Mouse (Mus musculus) CH12.LX (cell line): ENCODE data around the gene Pgap3. TPM values are rescaled to one million over a fixed set of nuclear protein-coding genes. Genes with fewer than 3 reads are reported as not detected.

Source experiments
- DNase-seq: peaks from one replicate; pipeline ENCODE4 v3.0.0-alpha.2; 2013; ENCODE audit errors: extremely low read depth
- H3K27ac ChIP-seq: 2 replicates; pipeline ENCODE4 v1.5.1; 2012; ENCODE audit warnings: low read depth, mild to moderate bottlenecking, control low read depth, moderate library complexity; ENCODE audit not compliant: insufficient read depth
- H3K27me3 ChIP-seq: replicated peaks from 2 replicates; pipeline ENCODE3; 2012; ENCODE audit warnings: inconsistent platforms
- H3K36me3 ChIP-seq, 2 experiments: replicated peaks in 1 of 2; 2 replicates each; pipeline versions ENCODE3 to v1.6.1; 2012; ENCODE audit warnings: inconsistent platforms in 1 of 2, low read length in 1 of 2, mild to moderate bottlenecking in 1 of 2, mixed read lengths in 1 of 2, moderate library complexity in 1 of 2; ENCODE audit not compliant: control insufficient read depth in 1 of 2, insufficient read depth in 1 of 2
- H3K4me1 ChIP-seq, 2 experiments: 2 replicates each; pipeline ENCODE4 v1.6.1; 2012; ENCODE audit warnings: inconsistent platforms in 1 of 2, moderate library complexity in 1 of 2; ENCODE audit not compliant: insufficient read depth in 2 of 2, control insufficient read depth in 1 of 2
- H3K4me2 ChIP-seq: 2 replicates; pipeline ENCODE4 v1.6.1; 2012; ENCODE audit warnings: low read depth, mild to moderate bottlenecking, control low read depth; ENCODE audit not compliant: poor library complexity, insufficient read depth, severe bottlenecking
- H3K4me3 ChIP-seq, 3 experiments: fragments of 150-350 bp in 1 of 3; sonication (generic) in 1 of 3; replicated peaks in 1 of 3; 2 replicates each; pipeline versions ENCODE3 to v1.5.1; 2011 to 2012; ENCODE audit warnings: low read depth in 2 of 3, low read length in 2 of 3, mild to moderate bottlenecking in 2 of 3, moderate library complexity in 2 of 3, control low read depth in 1 of 3, improper control_type of control experiment in 1 of 3, inconsistent platforms in 1 of 3, mixed read lengths in 1 of 3; ENCODE audit not compliant: poor library complexity in 1 of 3
- H3K79me2 ChIP-seq: replicated peaks from 2 replicates; pipeline ENCODE4 v1.6.1; 2012; ENCODE audit warnings: mild to moderate bottlenecking, moderate library complexity; ENCODE audit not compliant: control insufficient read depth, poor library complexity, insufficient read depth, severe bottlenecking; ENCODE audit errors: extremely low read depth
- H3K9ac ChIP-seq: 2 replicates; pipeline ENCODE4 v1.6.1; 2012; ENCODE audit warnings: low read depth, mild to moderate bottlenecking, control low read depth, moderate library complexity; ENCODE audit not compliant: insufficient read depth
- H3K9me3 ChIP-seq: replicated peaks from 2 replicates; pipeline ENCODE3; 2012; ENCODE audit warnings: low read length, inconsistent platforms, mixed read lengths
- CHD1 ChIP-seq: IDR thresholded peaks from 2 replicates; pipeline ENCODE4 v1.6.1; 2012; ENCODE audit warnings: low read depth, low read length, improper control_type of control experiment, inconsistent platforms
- CHD2 ChIP-seq: IDR thresholded peaks from 2 replicates; pipeline ENCODE4 v1.6.1; 2011; ENCODE audit warnings: low read length, improper control_type of control experiment
- CTCF ChIP-seq, 2 experiments: IDR thresholded peaks in 1 of 2; conservative IDR thresholded peaks in 1 of 2; 2 replicates each; pipeline ENCODE4 v1.5.1; 2011 to 2012; ENCODE audit warnings: low read depth in 2 of 2, low read length in 2 of 2, improper control_type of control experiment in 1 of 2, inconsistent platforms in 1 of 2, mild to moderate bottlenecking in 1 of 2, moderate library complexity in 1 of 2
- ELF1 ChIP-seq: IDR thresholded peaks from 2 replicates; pipeline ENCODE4 v1.6.1; 2014; ENCODE audit warnings: low read depth, mild to moderate bottlenecking, inconsistent platforms, low read length, improper control_type of control experiment
- EP300 ChIP-seq: IDR thresholded peaks from 2 replicates; pipeline ENCODE4 v1.6.1; 2011; ENCODE audit warnings: low read length, improper control_type of control experiment
- GABPA ChIP-seq: IDR thresholded peaks from 2 replicates; pipeline ENCODE4 v1.6.1; 2012; ENCODE audit warnings: low read depth, low read length, improper control_type of control experiment, inconsistent platforms; ENCODE audit not compliant: insufficient replicate concordance
- JUN ChIP-seq: IDR thresholded peaks from 2 replicates; pipeline ENCODE4 v1.6.1; 2011; ENCODE audit warnings: low read depth, mild to moderate bottlenecking, low read length, improper control_type of control experiment, moderate library complexity; ENCODE audit not compliant: insufficient read depth
- JUND ChIP-seq: conservative IDR thresholded peaks from 2 replicates; pipeline ENCODE4 v1.6.1; 2011; ENCODE audit warnings: low read depth, low read length, improper control_type of control experiment
- KAT2A ChIP-seq: IDR thresholded peaks from 2 replicates; pipeline ENCODE4 v1.6.1; 2012; ENCODE audit warnings: low read length, improper control_type of control experiment, inconsistent platforms; ENCODE audit not compliant: insufficient replicate concordance
- MAX ChIP-seq: IDR thresholded peaks from 2 replicates; pipeline ENCODE4 v1.6.1; 2011; ENCODE audit warnings: low read length, improper control_type of control experiment
- MAZ ChIP-seq: IDR thresholded peaks from 2 replicates; pipeline ENCODE4 v1.6.1; 2012; ENCODE audit warnings: low read depth, mild to moderate bottlenecking, inconsistent platforms, low read length, improper control_type of control experiment, moderate library complexity
- MXI1 ChIP-seq: IDR thresholded peaks from 2 replicates; pipeline ENCODE4 v1.6.1; 2011; ENCODE audit warnings: mild to moderate bottlenecking, low read depth, low read length, improper control_type of control experiment
- MYC ChIP-seq: IDR thresholded peaks from 2 replicates; pipeline ENCODE4 v1.6.1; 2011; ENCODE audit warnings: low read depth, mild to moderate bottlenecking, improper control_type of control experiment, low read length
- NELFE ChIP-seq: IDR thresholded peaks from 2 replicates; pipeline ENCODE4 v1.6.1; 2011; ENCODE audit warnings: low read depth, low read length, improper control_type of control experiment
- NRF1 ChIP-seq: IDR thresholded peaks from 2 replicates; pipeline ENCODE4 v1.6.1; 2014; ENCODE audit warnings: low read depth, mild to moderate bottlenecking, inconsistent platforms, low read length, improper control_type of control experiment, moderate library complexity
- POLR2A ChIP-seq: IDR thresholded peaks from 2 replicates; pipeline ENCODE4 v1.6.1; 2011; ENCODE audit warnings: low read depth, mild to moderate bottlenecking, improper control_type of control experiment, low read length
- RCOR1 ChIP-seq: conservative IDR thresholded peaks from 2 replicates; pipeline ENCODE4 v1.6.1; 2012; ENCODE audit warnings: low read depth, mild to moderate bottlenecking, inconsistent platforms, low read length, improper control_type of control experiment
- SMC3 ChIP-seq: IDR thresholded peaks from 2 replicates; pipeline ENCODE4 v1.6.1; 2011; ENCODE audit warnings: low read depth, low read length, improper control_type of control experiment
- TBP ChIP-seq: conservative IDR thresholded peaks from 2 replicates; pipeline ENCODE4 v1.6.1; 2011; ENCODE audit warnings: low read depth, low read length, improper control_type of control experiment
- UBTF ChIP-seq: IDR thresholded peaks from 2 replicates; pipeline ENCODE4 v1.6.1; 2012; ENCODE audit warnings: low read depth, mild to moderate bottlenecking, inconsistent platforms, low read length, improper control_type of control experiment, moderate library complexity
- USF1 ChIP-seq: IDR thresholded peaks from 2 replicates; pipeline ENCODE4 v1.6.1; 2014; ENCODE audit warnings: low read depth, mild to moderate bottlenecking, inconsistent platforms, low read length, improper control_type of control experiment
- USF2 ChIP-seq: conservative IDR thresholded peaks from 2 replicates; pipeline ENCODE4 v1.6.1; 2011; ENCODE audit warnings: low read depth, low read length, improper control_type of control experiment
- ZC3H11A ChIP-seq: IDR thresholded peaks from 2 replicates; pipeline ENCODE4 v1.6.1; 2012; ENCODE audit warnings: low read depth, mild to moderate bottlenecking, inconsistent platforms, low read length, improper control_type of control experiment
- ZKSCAN1 ChIP-seq: IDR thresholded peaks from 2 replicates; pipeline ENCODE4 v1.6.1; 2012; ENCODE audit warnings: low read depth, inconsistent platforms, low read length, improper control_type of control experiment, borderline replicate concordance
- ZMIZ1 ChIP-seq: IDR thresholded peaks from 2 replicates; pipeline ENCODE4 v1.6.1; 2012; ENCODE audit warnings: low read depth, mild to moderate bottlenecking, inconsistent platforms, low read length, improper control_type of control experiment
- dilution Hi-C: fragments of 300-500 bp; cut with MboI; formaldehyde crosslinking; loops from 2 replicates; pipeline ENCODE4 v1.14.3; 2020; ENCODE audit warnings: low sequenced_read_pairs; ENCODE audit not compliant: extremely low pct_unique_long_range_greater_than_20kb, extremely low pct_ligation_motif_present
- in situ Hi-C: fragments of 300-500 bp; cut with MboI; formaldehyde crosslinking; loops from 3 replicates; pipeline ENCODE4 v1.14.3; 2019; ENCODE audit warnings: low sequenced_read_pairs, low pct_ligation_motif_present, low pct_unique_long_range_greater_than_20kb, mixed read lengths
- polyA plus RNA-seq: library from polyadenylated mRNA; unstranded; fragments of >175 nt; gene quantifications from 2 replicates; pipeline ENCODE4 v1.2.1, GENCODE M21; 2012; ENCODE audit warnings: low read depth; ENCODE audit not compliant: insufficient read length
- total RNA-seq, 2 experiments: library from RNA; depleted of rRNA; stranded (reverse); fragments of 300-350 nt in 1 of 2; fragments of >200 nt in 1 of 2; gene quantifications; 2 replicates each; pipeline ENCODE4 v1.2.3; 2012 to 2014

The Pgap3 gene
- total and polyA plus RNA-seq, 3 experiments: 3.3 to 6.9 (median 6.5) TPM

DNA sequence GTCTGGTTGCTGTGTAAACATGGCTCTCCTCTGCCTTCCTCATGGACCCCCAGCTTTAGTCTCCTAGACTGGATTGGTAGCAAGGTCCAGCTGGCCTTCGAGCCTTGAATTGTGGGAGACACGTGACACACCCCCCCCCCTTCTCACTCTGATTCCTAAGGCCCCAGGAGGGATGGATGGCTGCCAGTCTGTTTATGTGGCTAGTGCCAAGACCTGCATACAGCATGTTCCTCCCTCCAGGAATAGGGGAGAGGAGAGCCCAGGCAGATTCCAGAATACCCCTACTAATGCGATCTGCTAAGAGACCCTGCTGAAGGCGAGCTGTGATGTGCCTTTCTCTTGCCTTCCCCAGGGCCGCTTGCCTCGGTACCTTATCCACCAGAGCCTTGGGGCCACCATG is 20.2 kb downstream of the Pgap3 start:
- DNase-seq: no peak
- Histone ChIP-seq H3K4me2 (no peak overlapping the region), H3K27ac (no peak overlapping the region), H3K4me1 (no peaks in the 10 kb centered on the region), H3K27me3 (no peaks in the 10 kb centered on the region), H3K4me3 (no peak overlapping the region), H3K9me3 (no peaks in the 10 kb centered on the region), H3K36me3 (peaks cover 54 to 78% of the 10 kb centered on the region in 2 experiments), H3K79me2 (no peaks in the 10 kb centered on the region), H3K9ac (no peak overlapping the region)
- dilution Hi-C loops (no loop called here), in situ Hi-C loops (no loop called here)
- TF ChIP-seq GABPA (no peak), MAX (no peak), CHD1 (no peak), USF1 (no peak), JUN (no peak), ZC3H11A (no peak), EP300 (no peak), ZKSCAN1 (no peak), ZMIZ1 (no peak), NELFE (no peak), POLR2A (no peak), RCOR1 (no peak), KAT2A (no peak), MYC (no peak), CTCF (conservative IDR thresholded peaks at IDR 0.05 in 1 of 2, IDR thresholded peaks at IDR 0.05 in 1 of 2; ENCODE audit: low read depth in 2 of 2, low read length in 2 of 2) (no peak), MAZ (no peak), CHD2 (no peak)

DNA sequence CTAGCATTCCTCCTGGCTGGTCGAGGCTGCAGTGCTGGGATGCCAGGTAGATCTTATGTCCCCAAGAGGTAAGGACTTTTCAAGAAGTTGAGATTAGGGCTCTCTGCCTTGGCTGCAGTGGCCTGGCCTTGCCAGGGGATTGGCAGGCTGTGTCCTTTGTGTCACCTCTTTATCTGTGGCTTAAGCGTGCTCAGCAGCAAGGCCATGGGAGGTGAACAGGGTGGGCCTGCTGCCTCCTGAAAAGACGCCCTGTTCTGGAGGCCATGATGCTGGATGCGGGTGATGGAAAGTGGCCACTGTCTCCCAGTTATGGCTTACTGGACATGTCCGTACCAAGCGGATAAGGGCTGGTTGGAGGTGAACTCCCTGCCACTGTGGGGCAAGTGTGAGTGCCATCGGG is 20.9 kb downstream of the Pgap3 start:
- H3K4me3 ChIP-seq: no peak overlapping the region
- in situ Hi-C loops (no loop called here), dilution Hi-C loops (no loop called here)
- peaks cover 57 to 80% of the 10 kb centered on the region in 2 experiments for H3K36me3 ChIP-seq
- H3K27ac ChIP-seq: no peak overlapping the region
- H3K9ac ChIP-seq: no peak overlapping the region
- no peak overlapping the region for H3K4me2 ChIP-seq
- no peaks in the 10 kb centered on the region for H3K9me3 ChIP-seq
- H3K79me2 ChIP-seq: no peaks in the 10 kb centered on the region
- no peak for DNase-seq
- no peak for TF ChIP-seq TBP
- TF ChIP-seq ZMIZ1: no peak
- TF ChIP-seq GABPA: no peak
- TF ChIP-seq MXI1: no peak
- no peak for TF ChIP-seq MAZ
- TF ChIP-seq SMC3: no peak
- TF ChIP-seq CHD1: no peak
- no peak for TF ChIP-seq JUND
- TF ChIP-seq NRF1: no peak
- TF ChIP-seq UBTF: no peak
- TF ChIP-seq ELF1: no peak
- no peak for TF ChIP-seq USF2
- no peaks in the 10 kb centered on the region for H3K27me3 ChIP-seq
- no peaks in the 10 kb centered on the region for H3K4me1 ChIP-seq
